Mouse (Mus musculus) embryo, embryonic 9.5 days (tissue): Measurements from ENCODE around the gene Lrrc29.
"Not testable (repeated sequence)": the region's sequence is repeated elsewhere in the genome, so short reads cannot be mapped to it uniquely, and the experiment has no call there.

ENCODE experiments used
- DNase-seq: peaks from one replicate; pipeline ENCODE4 v3.0.0-alpha.2; 2017; ENCODE audit errors: extremely low spot score

Lrrc29 gene

GRCm38 (mm10) chr8:105291364-105291763, 34.7 kb downstream of the Lrrc29 start:
- not testable (repeated sequence) for DNase-seq

- peak; percentile 85 for DNase-seq
Measured at GRCm38 (mm10) chr8:105290554-105291314, 35.3 kb downstream of the Lrrc29 start.

GRCm38 (mm10) chr8:105289805-105290460, 36.1 kb downstream of the Lrrc29 start, which contains the start of gene 4931428F04Rik:
Gene 4931428F04Rik, minus strand, starts transcription at chr8:105289864.
- DNase-seq = peak; percentile 62

GRCm38 (mm10) chr8:105288958-105289732, 36.9 kb downstream of the Lrrc29 start:
- DNase-seq = peak; percentile 94

GRCm38 (mm10) chr8:105288231-105288630, 37.8 kb downstream of the Lrrc29 start:
- no peak for DNase-seq

- no peak for DNase-seq
Measured at GRCm38 (mm10) chr8:105286907-105287306, 39.2 kb downstream of the Lrrc29 start.

GRCm38 (mm10) chr8:105285514-105285913, 40.6 kb downstream of the Lrrc29 start:
- DNase-seq = no peak

GRCm38 (mm10) chr8:105283074-105283473, 43.0 kb downstream of the Lrrc29 start:
- peak; percentile 42 for DNase-seq

GRCm38 (mm10) chr8:105282239-105282638, 43.8 kb downstream of the Lrrc29 start:
- DNase-seq = no peak

GRCm38 (mm10) chr8:105281821-105282220, 44.3 kb downstream of the Lrrc29 start:
- no peak for DNase-seq

- DNase-seq = no peak
Measured at GRCm38 (mm10) chr8:105280567-105280966, 45.5 kb downstream of the Lrrc29 start.

GRCm38 (mm10) chr8:105278911-105279334, 47.2 kb downstream of the Lrrc29 start:
- no peak for DNase-seq

- no peak for DNase-seq
Measured at GRCm38 (mm10) chr8:105276292-105277120, 49.6 kb downstream of the Lrrc29 start.

GRCm38 (mm10) chr8:105275840-105276239, 50.2 kb downstream of the Lrrc29 start, which contains the start of gene Nol3:
Gene Nol3, plus strand, starts transcription at chr8:105276140.
- DNase-seq = no peak

GRCm38 (mm10) chr8:105275387-105275786, 50.7 kb downstream of the Lrrc29 start:
- DNase-seq = no peak

- no peak for DNase-seq
Measured at GRCm38 (mm10) chr8:105270916-105271186, 55.2 kb downstream of the Lrrc29 start.

- DNase-seq = no peak
Measured at GRCm38 (mm10) chr8:105270101-105270915, 55.8 kb downstream of the Lrrc29 start.

GRCm38 (mm10) chr8:105269461-105269947, 56.6 kb downstream of the Lrrc29 start, which contains the start of gene Hsf4:
Gene Hsf4, plus strand, starts transcription at chr8:105269801.
- no peak for DNase-seq

- no peak for DNase-seq
Measured at GRCm38 (mm10) chr8:105269075-105269458, 57.0 kb downstream of the Lrrc29 start.

GRCm38 (mm10) chr8:105268342-105269074, 57.6 kb downstream of the Lrrc29 start:
- DNase-seq = no peak
